Mouse (Mus musculus) C2C12 (cell line): Measurements from ENCODE around the gene Bmpr1a. TPM values are rescaled to one million over a fixed set of nuclear protein-coding genes. Genes with fewer than 3 reads are reported as not detected.

ENCODE experiments used
- H3K27me3 ChIP-seq: one replicate; pipeline ENCODE4 v1.6.1; 2011; ENCODE audit not compliant: control insufficient read depth, insufficient read depth, insufficient read length
- H3K36me3 ChIP-seq: one replicate; pipeline ENCODE4 v1.6.1; 2011; ENCODE audit not compliant: control insufficient read depth, insufficient read depth
- H3K4me3 ChIP-seq: one replicate; pipeline ENCODE4 v1.5.1; 2011; ENCODE audit warnings: mild to moderate bottlenecking, control low read depth; ENCODE audit not compliant: poor library complexity, insufficient read depth, severe bottlenecking
- H3K79me2 ChIP-seq: one replicate; pipeline ENCODE4 v1.6.1; 2011; ENCODE audit not compliant: control insufficient read depth, insufficient read depth
- H3K79me3 ChIP-seq: one replicate; pipeline ENCODE4 v1.6.1; 2011; ENCODE audit warnings: low read depth, control low read depth
- H3ac ChIP-seq: one replicate; pipeline ENCODE3; 2011; ENCODE audit warnings: low read depth; ENCODE audit not compliant: control insufficient read depth, insufficient read length
- CEBPB ChIP-seq: IDR thresholded peaks from one replicate; pipeline ENCODE4 v1.6.1; 2011; ENCODE audit warnings: low read depth, mild to moderate bottlenecking, control low read depth, moderate library complexity
- CTCF ChIP-seq: IDR thresholded peaks from one replicate; pipeline ENCODE4 v1.5.1; 2011; ENCODE audit not compliant: control insufficient read depth, insufficient read depth, insufficient read length
- FOSL1 ChIP-seq: IDR thresholded peaks from one replicate; pipeline ENCODE4 v1.8.0; 2011; ENCODE audit warnings: mild to moderate bottlenecking, low read length; ENCODE audit not compliant: poor library complexity, insufficient read depth, severe bottlenecking
- MAX ChIP-seq: IDR thresholded peaks from one replicate; pipeline ENCODE4 v1.6.1; 2011; ENCODE audit warnings: mild to moderate bottlenecking, control low read depth
- MYOD1 ChIP-seq: IDR thresholded peaks from one replicate; pipeline ENCODE4 v1.6.1; 2011; ENCODE audit warnings: low read depth; ENCODE audit not compliant: control insufficient read depth, insufficient read length
- MYOG ChIP-seq: IDR thresholded peaks from one replicate; pipeline ENCODE4 v1.6.1; 2011; ENCODE audit not compliant: control insufficient read depth, insufficient read length; ENCODE audit errors: extremely low read depth
- USF1 ChIP-seq: IDR thresholded peaks from one replicate; pipeline ENCODE4 v1.6.1; 2011; ENCODE audit warnings: low read depth, mild to moderate bottlenecking, control low read depth, moderate library complexity
- polyA plus RNA-seq: library from polyadenylated mRNA; unstranded; fragments of >200 nt; fragmentation: generic; extraction: Trizol; gene quantifications from one replicate; pipeline ENCODE4 v1.2.1, GENCODE M21; 2012; ENCODE audit warnings: missing spikeins

Gene Bmpr1a
- polyA plus RNA-seq, 1 experiment: 8.9 TPM

GRCm38 (mm10) chr14:34362135-34362534 is 141.0 kb downstream of the Bmpr1a start:
- Histone ChIP-seq H3K36me3 (no peaks in the 10 kb centered on the region), H3K27me3 (no peaks in the 10 kb centered on the region), H3K4me3 (no peak overlapping the region), H3ac (no peak overlapping the region), H3K79me3 (no peaks in the 10 kb centered on the region), H3K79me2 (no peaks in the 10 kb centered on the region)
- no peak for TF ChIP-seq FOSL1
- no peak for TF ChIP-seq MYOG
- TF ChIP-seq USF1: no peak
- no peak for TF ChIP-seq MYOD1
- no peak for TF ChIP-seq CEBPB
- no peak for TF ChIP-seq MAX
- TF ChIP-seq CTCF: no peak

Other genes with a start within 250 kb of the Bmpr1a start
- gene Shld2, start 192.8 kb downstream of the Bmpr1a start, polyA plus RNA-seq: 2.7 TPM
- 136 TPM for gene Glud1, start 192.6 kb downstream of the Bmpr1a start, polyA plus RNA-seq
- gene Fam25c, start 147.9 kb downstream of the Bmpr1a start, polyA plus RNA-seq: not detected
- 1.4 TPM for gene Sncg, start 128.6 kb downstream of the Bmpr1a start, polyA plus RNA-seq
- 0.04 TPM for gene Mmrn2, start 127.9 kb downstream of the Bmpr1a start, polyA plus RNA-seq
- not detected for gene 9230112D13Rik, start 19.5 kb upstream of the Bmpr1a start, polyA plus RNA-seq
- gene Ldb3, start 85.3 kb upstream of the Bmpr1a start, polyA plus RNA-seq: 4.0 TPM
- not detected for gene Opn4, start 96.8 kb upstream of the Bmpr1a start, polyA plus RNA-seq
- gene Wapl, start 170.6 kb upstream of the Bmpr1a start, polyA plus RNA-seq: 9.7 TPM